Mouse (Mus musculus) limb, embryonic 14.5 days (tissue): ENCODE data around the gene Gkn2. TPM values are rescaled to one million over a fixed set of nuclear protein-coding genes. Genes with fewer than 3 reads are reported as not detected.

Source experiments
- ATAC-seq: fragments of 200-750 bp; cut with Nextera tagmentation; 2 replicates; pipeline ENCODE4 v1.8.0; 2017; ENCODE audit warnings: low read depth, moderate number of reproducible peaks, moderate TSS enrichment; ENCODE audit not compliant: low FRiP score
- DNase-seq: peaks from one replicate; pipeline ENCODE4 v3.0.0-alpha.2; 2015; ENCODE audit warnings: low spot score
- H3K27ac ChIP-seq: fragments of 300-500 bp; sonication (generic); replicated peaks from 2 replicates; pipeline ENCODE4 v1.5.1; 2014; ENCODE audit warnings: low read depth, mild to moderate bottlenecking, low read length, moderate library complexity, mixed read lengths
- H3K27me3 ChIP-seq: fragments of 300-500 bp; sonication (generic); 2 replicates; pipeline ENCODE4 v1.6.1; 2014; ENCODE audit warnings: low read length, mixed read lengths; ENCODE audit not compliant: control insufficient read depth, insufficient read depth
- H3K36me3 ChIP-seq: fragments of 300-500 bp; sonication (generic); 2 replicates; pipeline ENCODE4 v1.6.1; 2014; ENCODE audit warnings: mild to moderate bottlenecking, low read length, moderate library complexity, mixed read lengths; ENCODE audit not compliant: control insufficient read depth, insufficient read depth
- H3K4me1 ChIP-seq: fragments of 300-500 bp; sonication (generic); 2 replicates; pipeline ENCODE4 v1.6.1; 2014; ENCODE audit warnings: antibody characterized with exemption, low read length, mixed read lengths; ENCODE audit not compliant: control insufficient read depth, insufficient read depth
- H3K4me2 ChIP-seq: fragments of 300-500 bp; sonication (generic); replicated peaks from 2 replicates; pipeline ENCODE4 v1.6.1; 2014; ENCODE audit warnings: low read depth, mild to moderate bottlenecking, low read length, moderate library complexity; ENCODE audit not compliant: severe bottlenecking
- H3K4me3 ChIP-seq: fragments of 300-500 bp; sonication (generic); replicated peaks from 2 replicates; pipeline ENCODE4 v1.5.1; 2014; ENCODE audit warnings: low read length
- H3K9ac ChIP-seq: fragments of 300-500 bp; sonication (generic); 2 replicates; pipeline ENCODE4 v1.6.1; 2014; ENCODE audit warnings: mild to moderate bottlenecking, low read depth, low read length, moderate library complexity; ENCODE audit not compliant: severe bottlenecking
- H3K9me3 ChIP-seq: fragments of 300-500 bp; sonication (generic); 2 replicates; pipeline ENCODE4 v1.6.1; 2016; ENCODE audit warnings: low read length; ENCODE audit not compliant: control insufficient read depth
- POLR2A ChIP-seq: fragments of 200-500 bp; IDR thresholded peaks from 2 replicates; pipeline ENCODE4 v1.8.0; 2012; ENCODE audit warnings: inconsistent platforms, mild to moderate bottlenecking, moderate library complexity, borderline replicate concordance; ENCODE audit not compliant: insufficient read depth, insufficient read length; ENCODE audit errors: extremely low read depth
- WGBS: fragments of 180-500 bp; shearing (Covaris S2); extraction: QIAGEN DNeasy Blood & Tissue Kit; methylation state at CpG from one replicate; pipeline ENCODE4 v1.1.7; 2014; 5-methylcytosine and 5-hydroxymethylcytosine counted together
- polyA plus RNA-seq, 2 experiments: library from polyadenylated mRNA; depleted of rRNA in 1 of 2; stranded (reverse) in 1 of 2; unstranded in 1 of 2; fragments of >200 nt; fragmentation: Nextera tagmentation in 1 of 2; extraction: Ambion mirVana in 1 of 2; gene quantifications; 2 replicates each; pipeline versions ENCODE4 v1.2.1 to v1.2.3; 2012 to 2014

The Gkn2 gene
- polyA plus RNA-seq, 2 experiments = 0.35 TPM; not detected in 1

DNA sequence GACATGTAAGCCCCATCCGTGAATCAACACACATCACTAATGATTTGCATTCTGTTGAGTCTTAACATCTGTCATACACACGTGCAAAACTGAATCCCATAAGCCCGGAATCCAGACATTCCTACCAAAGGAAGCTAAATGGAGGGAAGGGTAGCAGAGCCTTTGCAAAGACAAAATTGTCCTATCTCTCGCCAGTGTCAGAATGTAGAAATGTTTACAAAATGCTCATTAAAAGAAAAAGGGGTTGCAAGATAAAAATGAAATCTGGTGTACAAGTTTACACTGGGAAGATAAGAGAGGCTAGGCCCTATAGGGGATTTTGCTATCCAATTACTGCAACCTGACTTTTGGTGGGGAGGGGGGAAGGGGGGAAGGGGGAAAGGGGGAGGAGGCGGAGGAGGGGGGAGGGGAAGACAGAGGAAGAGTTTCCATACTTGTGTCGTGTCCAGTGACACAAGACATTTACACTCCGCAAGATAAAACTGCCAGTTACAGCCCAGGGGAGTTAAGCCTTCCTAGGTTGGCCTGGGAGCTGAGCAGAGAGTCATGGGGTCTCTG is 55.4 kb downstream of the Gkn2 start, which contains the start of gene Bmp10:
Bmp10 (plus strand) TSS at position 508 of the 558 bp plus-strand sequence.
- Histone ChIP-seq H3K9me3 (no peaks in the 10 kb centered on the region), H3K4me3 (no peak within 1 kb of the TSS), H3K4me2 (no peak within 1 kb of the TSS), H3K27ac (no peak within 1 kb of the TSS), H3K27me3 (no peaks in the 10 kb centered on the region), H3K4me1 (no peaks in the 10 kb centered on the region), H3K9ac (no peak within 1 kb of the TSS), H3K36me3 (no peaks in the 10 kb centered on the region)
- no peak for TF ChIP-seq POLR2A
- DNase-seq = no peak
- ATAC-seq = no peak
- 64% methylated on average over 7 of the region's 7 CpGs for WGBS

Other genes with a start within 250 kb of the Gkn2 start
- 70.3 and 75.7 TPM in 2 replicates for gene Antxr1, start 37.5 kb upstream of the Gkn2 start, polyA plus RNA-seq (2012; rRNA removed)
- gene Antxr1, start 37.5 kb upstream of the Gkn2 start, polyA plus RNA-seq (2014; fragmentation: Nextera tagmentation; extraction: Ambion mirVana) = 33.8 and 39.2 TPM in 2 replicates
- gene Gkn1, start 22.4 kb upstream of the Gkn2 start, polyA plus RNA-seq (2012; rRNA removed) = 0.15 TPM in 1 of 2 replicates, not detected in the other
- not detected in 2 replicates for gene Gkn1, start 22.4 kb upstream of the Gkn2 start, polyA plus RNA-seq (2014; fragmentation: Nextera tagmentation; extraction: Ambion mirVana)
- 3.0 TPM in 2 replicates for gene Gkn3, start 15.6 kb downstream of the Gkn2 start, polyA plus RNA-seq (2012; rRNA removed)
- gene Gkn3, start 15.6 kb downstream of the Gkn2 start, polyA plus RNA-seq (2014; fragmentation: Nextera tagmentation; extraction: Ambion mirVana) = 0.32 and 1.6 TPM in 2 replicates
- gene Bmp10, start 55.6 kb downstream of the Gkn2 start, polyA plus RNA-seq (2012; rRNA removed) = 0.04 TPM in 1 of 2 replicates, not detected in the other
- not detected in 2 replicates for gene Bmp10, start 55.6 kb downstream of the Gkn2 start, polyA plus RNA-seq (2014; fragmentation: Nextera tagmentation; extraction: Ambion mirVana)
- gene Arhgap25, start 159.9 kb downstream of the Gkn2 start, polyA plus RNA-seq (2012; rRNA removed) = 2.6 and 3.2 TPM in 2 replicates
- 6.4 and 6.8 TPM in 2 replicates for gene Arhgap25, start 159.9 kb downstream of the Gkn2 start, polyA plus RNA-seq (2014; fragmentation: Nextera tagmentation; extraction: Ambion mirVana)
- gene Prokr1, start 217.4 kb downstream of the Gkn2 start, polyA plus RNA-seq (2012; rRNA removed) = 5.1 and 5.7 TPM in 2 replicates
- gene Prokr1, start 217.4 kb downstream of the Gkn2 start, polyA plus RNA-seq (2014; fragmentation: Nextera tagmentation; extraction: Ambion mirVana) = 4.4 and 4.7 TPM in 2 replicates